Mouse (Mus musculus): ENCODE measurements around the gene Rnf128.

Gene Rnf128

DNA sequence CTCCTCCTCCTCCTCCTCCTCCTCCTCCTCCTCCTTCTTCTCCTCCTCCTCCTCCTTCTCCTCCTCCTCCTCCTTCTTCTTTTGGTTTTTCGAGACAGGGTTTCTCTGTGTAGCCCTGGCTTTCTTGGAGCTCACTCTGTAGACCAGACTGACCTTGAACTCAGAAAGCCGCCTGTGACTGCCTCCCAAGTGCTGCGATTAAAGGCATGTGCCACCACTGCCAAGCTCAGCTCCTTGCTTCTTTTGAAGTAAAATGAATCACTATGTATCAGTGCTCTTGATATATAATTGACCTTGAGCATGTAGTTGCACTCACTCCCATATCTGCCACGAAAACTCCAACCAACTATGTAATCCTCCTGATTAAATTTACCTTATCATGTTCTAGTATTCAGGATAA, 59.0 kb downstream of the Rnf128 start:
- no peak for DNase-seq (ENCODE audit: low spot score)

DNA sequence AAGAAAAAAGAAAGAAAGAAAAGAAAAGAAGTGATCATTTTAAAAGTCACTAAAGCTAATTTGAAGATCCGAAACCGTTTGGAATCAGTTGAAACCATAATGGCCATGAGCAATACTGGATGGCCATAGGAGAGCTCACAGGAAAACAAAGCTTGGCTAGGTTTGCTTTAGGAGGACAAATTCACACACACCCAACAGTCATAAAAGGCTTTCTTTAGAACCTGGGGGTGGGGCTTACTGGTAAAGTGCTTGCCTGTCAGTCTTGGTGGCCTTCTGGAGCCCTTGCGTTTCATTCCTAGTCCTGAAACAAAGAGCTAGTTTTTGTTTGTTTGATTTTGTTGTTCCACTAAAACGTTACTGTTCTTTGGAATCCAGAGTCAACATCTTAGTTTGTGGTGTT, 71.6 kb downstream of the Rnf128 start:
- no peak for DNase-seq (ENCODE audit: low spot score)

DNA sequence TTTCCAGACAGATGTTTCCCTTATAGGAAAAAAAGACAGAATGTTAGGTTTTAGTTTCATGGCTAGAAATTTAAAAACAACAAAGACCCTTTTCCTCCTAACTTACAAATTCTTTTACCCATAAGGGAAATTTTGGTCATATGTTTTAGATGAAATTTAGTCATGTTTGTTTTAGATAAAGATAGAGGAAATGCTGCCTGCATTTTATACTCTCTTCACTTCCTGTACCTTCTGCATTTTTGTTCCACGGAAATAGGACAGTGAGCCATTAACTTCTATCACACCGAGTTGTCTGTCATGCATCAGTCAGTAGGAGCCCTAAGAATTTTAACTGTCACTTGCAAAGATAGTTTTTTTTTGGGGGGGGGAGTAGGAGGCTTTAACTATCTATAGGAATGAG, 76.6 kb downstream of the Rnf128 start:
- DNase-seq (ENCODE audit: low spot score): no peak

DNA sequence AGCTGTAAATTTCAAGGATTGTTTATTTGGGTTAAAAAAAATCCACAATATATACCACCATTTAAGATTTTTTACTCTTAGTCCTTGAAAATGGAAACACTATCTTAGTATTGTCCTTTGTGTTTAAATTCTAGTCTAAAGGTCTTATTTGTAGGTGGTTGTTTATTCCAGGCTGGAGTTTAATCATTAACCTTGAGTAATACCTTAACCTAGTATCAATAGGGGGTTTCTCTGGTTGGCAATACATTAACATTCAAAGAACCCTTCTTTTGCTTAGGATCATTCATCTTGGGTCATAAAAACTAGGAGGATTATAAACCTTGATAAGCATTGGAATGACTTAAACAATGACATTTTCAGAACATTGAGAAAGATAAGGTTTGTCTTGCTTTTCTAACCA, 77.3 kb downstream of the Rnf128 start:
- DNase-seq (ENCODE audit: low spot score): no peak

DNA sequence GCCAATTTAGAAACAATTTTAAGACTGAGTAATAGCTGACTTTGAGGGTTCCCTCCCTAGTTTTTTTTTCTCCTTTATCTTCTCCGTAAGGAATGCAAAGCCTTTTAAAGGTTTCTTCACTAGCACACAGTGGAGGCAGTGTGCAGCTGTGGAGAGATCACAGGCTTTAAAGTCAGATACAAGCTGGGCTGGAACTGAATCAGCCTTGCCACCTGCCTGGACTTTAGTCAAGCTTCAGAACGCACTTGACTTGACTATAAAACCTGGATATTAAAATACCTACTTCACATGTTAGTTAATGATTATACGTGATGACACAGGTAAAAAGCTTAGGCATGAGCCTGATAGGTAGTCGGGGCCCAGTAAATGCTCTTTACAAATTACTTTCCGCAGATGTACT, 89.1 kb downstream of the Rnf128 start:
- no peak for DNase-seq (ENCODE audit: low spot score)

DNA sequence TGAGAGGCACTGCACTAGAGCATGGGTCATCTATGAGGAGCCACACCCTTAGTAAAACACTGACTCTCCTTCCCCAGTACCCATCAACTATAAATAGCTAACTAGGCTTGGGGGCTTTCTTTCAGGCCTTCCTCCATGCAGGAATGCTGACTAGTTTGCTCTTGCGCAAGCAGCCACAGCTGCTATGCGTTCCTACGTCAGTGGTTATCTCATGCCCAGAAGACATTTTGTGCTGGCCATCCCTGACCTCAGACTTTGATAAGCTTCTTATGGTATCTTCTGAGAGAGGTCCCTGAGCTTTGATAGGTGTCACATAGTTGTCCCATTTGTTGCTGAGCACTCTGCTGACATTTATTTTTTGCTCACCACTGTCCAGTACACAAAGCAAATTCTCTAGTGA, 90.2 kb downstream of the Rnf128 start:
- DNase-seq (ENCODE audit: low spot score): no peak

DNA sequence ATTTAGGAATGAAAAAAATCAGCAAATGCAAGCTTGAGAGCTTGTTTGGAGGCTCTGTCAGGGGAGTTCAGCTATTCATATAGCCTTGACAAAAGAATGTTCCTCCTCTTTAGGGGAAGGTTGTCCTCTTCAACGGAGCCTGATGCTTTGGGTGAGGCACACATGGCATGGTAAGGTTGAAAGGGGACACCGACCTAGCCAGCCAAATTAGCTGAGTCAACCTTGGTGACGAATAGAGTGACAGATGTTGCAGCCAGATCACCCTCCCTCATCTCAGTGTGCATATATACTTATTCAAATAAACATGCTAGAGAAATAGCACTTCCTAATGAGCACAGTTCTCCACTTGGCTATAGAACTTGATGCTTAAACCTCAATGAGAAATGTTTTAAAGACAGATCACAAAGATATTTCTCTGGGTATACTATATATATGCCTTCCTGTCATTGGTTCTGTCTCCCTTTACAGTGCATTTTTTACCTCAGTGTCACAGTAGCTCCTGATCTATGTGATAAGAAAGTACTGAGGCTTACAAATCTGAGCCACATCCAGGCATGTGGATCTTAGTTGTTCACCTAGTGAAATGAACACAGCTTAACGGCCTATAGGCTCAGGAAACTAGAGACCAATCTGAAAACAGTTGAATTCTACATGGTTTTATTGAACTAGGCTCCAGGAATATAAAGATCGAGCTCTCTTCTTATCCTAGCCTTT, 91.4 kb downstream of the Rnf128 start:
- no peak for DNase-seq (ENCODE audit: low spot score)

DNA sequence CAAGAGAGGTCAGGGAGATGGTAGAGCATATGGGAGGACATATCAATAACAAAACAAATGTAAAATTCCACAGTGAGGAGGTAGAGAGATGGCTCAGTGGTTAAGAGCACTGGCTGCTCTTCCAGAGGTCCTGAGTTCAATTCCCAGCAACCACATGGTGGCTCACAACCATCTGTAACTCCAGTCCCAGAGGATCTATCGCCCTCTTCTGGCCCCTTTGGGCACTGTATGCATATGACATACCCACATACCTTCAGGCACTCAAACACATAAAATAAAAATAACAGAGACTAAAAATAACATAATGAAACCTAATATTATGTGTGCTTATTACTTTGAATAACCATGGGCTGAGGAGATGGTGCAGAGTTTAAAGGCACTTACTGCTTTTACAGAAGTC, 99.0 kb downstream of the Rnf128 start:
- no peak for DNase-seq (ENCODE audit: low spot score)

DNA sequence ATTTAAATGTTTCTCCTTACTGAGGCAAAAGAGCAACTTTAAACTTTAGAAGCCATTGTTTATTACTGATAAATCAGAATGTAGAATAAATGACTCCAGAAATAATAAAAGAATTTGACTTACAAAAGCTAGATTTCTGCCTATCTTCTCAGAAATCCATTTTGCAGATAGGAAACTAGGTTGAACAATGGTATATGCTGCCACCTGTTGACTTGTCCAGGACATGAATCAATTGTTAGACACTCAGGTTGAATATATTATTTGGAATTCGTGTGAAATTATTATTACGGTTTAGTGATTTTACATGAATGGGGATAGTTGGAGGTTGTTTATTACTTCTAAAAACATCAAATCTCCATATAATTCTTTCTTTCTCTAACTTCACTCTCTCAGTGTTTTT, 102.7 kb downstream of the Rnf128 start:
- no peak for DNase-seq (ENCODE audit: low spot score)

DNA sequence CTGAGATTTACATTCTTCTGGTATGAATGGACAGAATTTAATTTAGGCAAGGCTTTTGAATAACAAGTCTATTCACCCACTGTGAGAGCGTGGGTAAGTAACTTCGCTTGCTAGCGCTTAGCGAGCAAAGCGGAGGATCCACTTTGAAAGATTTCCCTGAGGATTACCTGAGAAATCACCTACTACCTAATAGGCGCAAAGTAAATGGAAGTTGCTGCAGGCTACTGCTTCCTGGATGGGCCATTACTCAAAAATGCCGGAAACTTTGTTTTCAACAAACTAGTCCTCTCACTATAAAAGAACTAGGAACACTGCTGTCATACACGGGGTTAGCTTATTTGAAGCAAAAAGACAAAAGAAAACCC, 121.3 kb downstream of the Rnf128 start:
- no peak for DNase-seq (ENCODE audit: low spot score)

DNA sequence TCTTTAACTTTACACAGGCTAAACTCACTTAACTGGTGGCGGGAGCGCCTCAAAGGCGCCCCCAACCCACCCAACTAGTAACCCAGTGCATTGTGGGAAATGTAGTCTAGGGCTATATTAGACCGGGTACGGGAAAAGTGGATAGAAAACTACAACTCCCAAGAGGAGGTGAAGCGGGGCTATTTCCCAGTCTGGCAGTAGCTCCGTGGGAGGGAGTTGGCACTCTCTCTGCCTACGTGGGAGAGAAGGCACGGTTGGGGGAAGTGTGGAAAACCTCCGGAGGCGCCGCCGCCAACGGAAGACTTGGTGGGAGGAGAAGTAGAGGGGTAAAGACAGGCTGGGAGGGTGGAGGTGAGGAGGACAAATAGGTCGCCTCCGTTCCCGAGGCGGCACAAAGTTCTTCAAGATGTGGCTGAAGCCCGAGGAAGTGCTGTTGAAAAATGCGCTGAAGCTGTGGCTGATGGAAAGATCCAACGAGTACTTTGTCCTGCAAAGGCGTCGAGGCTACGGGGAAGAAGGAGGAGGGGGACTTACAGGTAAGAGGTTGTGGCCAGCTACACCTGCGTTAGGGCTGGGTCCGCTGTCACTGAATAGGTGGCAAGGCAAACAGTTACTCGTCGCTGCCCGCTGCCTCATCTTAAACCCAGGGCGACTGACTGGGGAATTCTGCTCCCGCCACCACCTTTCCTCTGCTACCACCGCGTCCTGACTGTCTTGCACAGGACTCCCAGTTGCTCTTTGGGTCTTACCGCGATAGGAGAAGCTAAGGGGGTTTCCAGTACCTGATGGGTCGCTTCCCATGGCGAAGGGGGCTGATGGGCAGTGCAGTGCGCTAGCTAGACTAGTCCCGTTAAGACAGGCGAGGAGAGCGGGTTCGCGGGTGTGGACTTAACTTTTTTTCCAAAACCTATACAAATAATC, 121.9 kb downstream of the Rnf128 start, which contains the start of gene Tbc1d8b:
TSS of gene Tbc1d8b (plus strand) at position 222 of the 921 bp plus-strand sequence.
- peak; percentile 89 for DNase-seq (ENCODE audit: low spot score)

DNA sequence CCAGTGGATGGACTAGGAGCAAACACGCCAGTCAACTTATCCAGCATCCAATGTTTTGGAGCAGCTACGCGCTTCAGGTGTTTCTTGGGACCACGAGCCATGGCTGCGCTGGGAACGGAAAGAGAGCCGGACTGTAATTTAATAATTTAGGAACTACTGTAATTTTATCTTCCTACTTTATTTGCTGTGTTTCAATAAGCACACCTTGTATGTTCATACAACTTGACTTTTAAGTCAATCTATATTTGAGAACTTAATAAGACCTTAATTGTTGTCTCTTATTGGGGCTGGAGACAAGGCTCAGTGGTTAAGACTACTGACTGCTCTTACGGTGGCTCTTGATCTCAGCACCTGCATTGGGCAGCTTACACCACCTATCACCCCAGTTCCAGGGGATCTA, 151.3 kb downstream of the Rnf128 start, which contains the start of gene Gm15013:
TSS of gene Gm15013 (minus strand) at position 101 of the 400 bp plus-strand sequence.
- no peak for DNase-seq (ENCODE audit: low spot score)

DNA sequence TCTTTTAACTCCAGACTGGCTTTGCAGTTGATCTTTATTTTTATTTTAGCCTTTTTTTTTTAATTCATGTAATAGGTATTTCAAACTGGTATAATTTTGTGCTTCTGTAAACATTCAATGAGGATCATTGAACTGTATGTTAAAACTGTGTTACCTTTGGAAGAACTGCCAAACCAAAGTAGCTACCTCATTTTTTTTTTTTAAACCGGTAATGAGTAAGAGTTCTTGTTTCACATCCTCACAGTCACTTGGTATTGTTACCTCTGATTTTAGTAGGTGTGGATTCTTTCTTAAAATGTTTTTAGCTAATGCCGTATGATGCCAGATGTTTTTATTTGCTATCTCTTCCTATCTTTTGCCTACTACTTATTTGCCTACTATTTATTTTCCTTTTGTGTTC, 159.2 kb downstream of the Rnf128 start:
- no peak for DNase-seq (ENCODE audit: low spot score)
